Mouse (Mus musculus) CD4-positive helper T cell, adult 2 months (primary cell): ENCODE data around the gene Cdh3.
"Not testable (repeated sequence)": the region's sequence is repeated elsewhere in the genome, so short reads cannot be mapped to it uniquely, and the experiment has no call there.

ENCODE experiments used
- DNase-seq: peaks from one replicate; pipeline ENCODE4 v3.0.0-alpha.2; 2012; ENCODE audit warnings: low read depth, missing footprints, low spot score

Cdh3 gene

GRCm38 (mm10) chr8:106571551-106572172 is 61.0 kb downstream of the Cdh3 start:
- no peak for DNase-seq

DNA sequence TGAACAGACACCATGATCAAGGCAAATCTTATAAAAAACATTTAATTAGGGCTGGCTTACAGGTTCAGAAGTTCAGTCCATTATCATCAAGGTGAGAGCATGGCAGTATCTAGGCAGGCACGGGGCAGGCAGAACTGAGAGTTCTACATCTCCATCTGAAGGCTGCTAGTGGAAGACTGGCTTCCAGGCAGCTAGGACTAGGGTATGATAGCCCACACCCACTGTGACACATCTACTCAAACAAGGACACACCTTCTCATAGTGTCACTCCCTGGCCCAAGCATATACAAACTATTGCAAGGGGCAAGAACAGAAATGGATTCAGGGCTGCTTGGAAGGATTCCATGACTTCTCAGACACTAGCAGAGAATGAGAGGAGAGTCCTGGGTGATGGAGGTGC is 61.5 kb downstream of the Cdh3 start:
- DNase-seq = not testable (repeated sequence)

DNA sequence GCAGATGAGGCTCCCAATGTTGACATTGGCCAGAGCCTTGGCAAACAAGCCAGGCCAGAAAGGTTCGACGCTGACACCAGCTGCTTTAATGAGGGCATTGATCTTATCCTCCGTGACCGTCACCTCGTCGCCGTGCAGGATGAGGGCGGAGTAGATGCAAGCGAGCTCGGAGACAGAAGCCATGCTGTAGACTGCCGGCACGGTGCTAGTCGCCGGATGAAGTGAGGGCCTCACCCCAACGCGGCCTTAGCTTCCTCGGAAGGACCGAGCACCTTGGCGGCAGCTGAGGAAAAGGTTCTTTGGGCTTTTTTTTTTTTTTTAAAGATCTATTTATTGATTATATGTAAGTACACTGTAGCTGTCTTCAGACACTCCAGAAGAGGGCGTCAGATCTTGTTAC is 62.5 kb downstream of the Cdh3 start, which contains the start of gene Gm10073:
Gene Gm10073 (minus strand): TSS at position 294 of the 400 bp plus-strand sequence.
- DNase-seq = not testable (repeated sequence)

- DNase-seq = no peak
Observed at GRCm38 (mm10) chr8:106574283-106574682, 63.6 kb downstream of the Cdh3 start.

DNA sequence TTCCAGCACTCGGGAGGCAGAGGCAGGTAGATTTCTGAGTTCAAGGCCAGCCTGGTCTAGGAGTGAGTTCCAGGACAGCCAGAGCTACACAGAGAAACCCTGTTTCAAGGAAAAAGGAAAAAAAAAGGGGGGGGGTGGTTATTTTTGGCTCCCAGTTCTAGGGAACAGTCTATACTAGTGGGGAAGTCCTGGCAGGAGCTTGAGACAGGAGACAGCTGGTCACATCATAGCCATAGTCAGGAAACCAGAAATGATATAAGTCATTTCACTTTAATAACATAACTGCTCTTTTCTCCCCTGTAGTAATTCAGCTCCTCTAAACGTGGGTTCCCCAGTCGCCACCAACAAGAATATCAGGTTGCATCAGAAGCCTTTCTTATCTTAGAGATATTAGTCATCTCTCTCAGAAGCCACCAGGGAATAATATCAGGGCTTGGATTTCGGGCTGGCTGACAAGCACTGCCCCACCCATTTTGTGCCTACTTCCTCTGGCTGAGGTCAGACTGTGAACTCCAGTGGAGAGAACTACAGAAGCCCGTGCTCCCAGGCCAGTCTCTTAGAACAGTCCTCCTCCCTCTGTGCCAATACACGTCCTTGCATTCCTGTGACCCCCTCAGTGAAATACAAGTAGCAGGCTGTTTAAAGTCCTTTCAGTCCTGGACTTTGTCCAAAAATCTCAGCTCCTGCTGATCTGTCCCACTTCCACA is 66.3 kb downstream of the Cdh3 start:
- DNase-seq = no peak

DNA sequence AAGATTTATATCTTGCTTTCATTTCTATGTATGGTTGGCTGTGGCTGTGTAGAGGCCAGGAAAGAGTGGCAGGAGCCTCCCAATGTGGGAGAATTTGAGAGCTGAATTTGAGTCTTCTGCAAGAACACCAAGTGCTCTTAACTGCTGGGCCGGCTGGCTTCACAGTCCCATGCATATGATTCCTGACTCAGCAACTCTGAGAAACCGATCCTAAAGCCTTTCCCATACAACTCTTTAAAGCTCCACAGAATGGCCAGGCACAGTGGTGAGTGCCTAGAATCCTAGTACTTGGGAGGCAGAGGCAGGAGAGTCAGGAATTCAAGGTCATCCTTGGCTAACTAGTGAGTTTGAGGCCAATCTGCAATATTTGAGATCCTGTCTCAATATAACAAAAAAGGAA is 68.8 kb downstream of the Cdh3 start:
- no peak for DNase-seq

GRCm38 (mm10) chr8:106581344-106582088 is 70.8 kb downstream of the Cdh3 start:
- DNase-seq = no peak

DNA sequence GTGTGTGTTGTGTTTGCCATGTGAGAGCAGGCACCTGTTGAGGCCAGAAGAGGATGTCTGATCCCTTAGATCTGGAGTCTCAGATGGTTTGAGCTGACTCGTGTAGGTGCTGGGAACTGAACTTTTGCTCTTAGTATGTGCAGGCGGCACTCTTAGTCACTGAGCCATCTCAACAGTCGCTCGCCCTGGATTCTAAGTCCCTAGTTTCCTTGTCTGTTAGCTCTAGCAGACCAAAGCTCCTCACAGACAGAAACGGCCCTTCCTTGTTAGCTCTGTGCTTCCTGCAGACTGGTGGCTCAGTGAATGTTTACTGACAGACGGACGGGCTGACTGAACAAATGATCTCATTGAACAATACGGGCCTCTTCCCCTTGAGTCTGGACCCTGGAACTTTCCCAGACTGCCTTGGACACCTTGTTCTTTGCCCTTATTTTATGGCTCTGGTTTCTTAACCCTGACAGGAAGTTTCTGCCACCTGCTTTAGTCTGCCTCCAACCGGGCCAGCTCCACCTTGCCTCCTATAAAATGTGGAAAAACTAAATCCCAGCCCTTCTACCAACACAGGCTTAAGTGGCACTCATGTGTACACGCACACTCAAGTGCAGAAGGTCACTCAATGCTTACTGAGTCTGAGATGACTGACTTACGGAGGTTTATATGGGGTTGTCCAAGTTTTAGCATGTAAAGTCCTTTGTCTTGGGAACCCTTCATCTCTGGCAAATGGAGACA is 74.4 kb downstream of the Cdh3 start:
- DNase-seq = no peak

GRCm38 (mm10) chr8:106585671-106586037 is 75.0 kb downstream of the Cdh3 start:
- no peak for DNase-seq

- no peak for DNase-seq
Observed at GRCm38 (mm10) chr8:106586896-106587295, 76.2 kb downstream of the Cdh3 start.

GRCm38 (mm10) chr8:106588443-106589431 is 78.0 kb downstream of the Cdh3 start:
- no peak for DNase-seq

DNA sequence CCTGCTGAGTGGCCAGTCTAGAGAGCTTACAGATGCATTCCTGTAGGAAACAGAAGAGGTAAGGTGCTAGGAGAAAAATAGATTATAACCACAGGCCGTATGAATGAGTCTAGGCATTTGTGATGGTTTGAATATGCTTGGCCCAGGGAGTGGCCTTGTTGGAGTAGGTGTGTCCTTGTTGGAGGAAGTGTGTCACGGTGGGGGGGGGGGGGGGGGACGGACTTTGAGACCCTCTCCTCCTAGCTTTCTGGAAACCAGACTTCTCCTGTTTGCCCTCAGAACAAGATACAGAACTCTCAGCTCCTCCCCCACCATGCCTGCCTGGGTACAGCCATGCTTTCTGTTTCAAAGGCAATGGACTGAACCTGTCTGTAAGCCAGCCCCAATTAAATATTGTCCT is 81.8 kb downstream of the Cdh3 start:
- DNase-seq = no peak

DNA sequence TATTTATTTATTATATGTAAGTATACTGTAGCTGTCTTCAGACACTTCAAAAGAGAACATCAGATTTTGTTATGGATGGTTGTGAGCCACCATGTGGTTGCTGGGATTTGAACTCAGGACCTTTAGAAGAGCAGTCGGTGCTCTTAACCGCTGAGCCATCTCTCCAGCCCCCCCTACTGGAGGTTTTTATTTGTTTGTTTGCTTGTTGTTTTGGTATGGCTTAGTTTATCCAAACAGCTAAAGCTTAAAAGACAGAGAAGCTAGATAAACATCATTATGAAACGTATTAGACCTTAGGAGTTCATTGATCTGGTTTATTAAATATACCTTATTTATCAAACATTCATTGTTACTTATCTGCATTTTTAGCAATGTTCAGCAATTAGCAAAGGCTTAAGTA is 84.9 kb downstream of the Cdh3 start:
- DNase-seq = not testable (repeated sequence)

- no peak for DNase-seq
Observed at GRCm38 (mm10) chr8:106597067-106597466, 86.4 kb downstream of the Cdh3 start.

- no peak for DNase-seq
Observed at GRCm38 (mm10) chr8:106599265-106599979, 88.7 kb downstream of the Cdh3 start.

DNA sequence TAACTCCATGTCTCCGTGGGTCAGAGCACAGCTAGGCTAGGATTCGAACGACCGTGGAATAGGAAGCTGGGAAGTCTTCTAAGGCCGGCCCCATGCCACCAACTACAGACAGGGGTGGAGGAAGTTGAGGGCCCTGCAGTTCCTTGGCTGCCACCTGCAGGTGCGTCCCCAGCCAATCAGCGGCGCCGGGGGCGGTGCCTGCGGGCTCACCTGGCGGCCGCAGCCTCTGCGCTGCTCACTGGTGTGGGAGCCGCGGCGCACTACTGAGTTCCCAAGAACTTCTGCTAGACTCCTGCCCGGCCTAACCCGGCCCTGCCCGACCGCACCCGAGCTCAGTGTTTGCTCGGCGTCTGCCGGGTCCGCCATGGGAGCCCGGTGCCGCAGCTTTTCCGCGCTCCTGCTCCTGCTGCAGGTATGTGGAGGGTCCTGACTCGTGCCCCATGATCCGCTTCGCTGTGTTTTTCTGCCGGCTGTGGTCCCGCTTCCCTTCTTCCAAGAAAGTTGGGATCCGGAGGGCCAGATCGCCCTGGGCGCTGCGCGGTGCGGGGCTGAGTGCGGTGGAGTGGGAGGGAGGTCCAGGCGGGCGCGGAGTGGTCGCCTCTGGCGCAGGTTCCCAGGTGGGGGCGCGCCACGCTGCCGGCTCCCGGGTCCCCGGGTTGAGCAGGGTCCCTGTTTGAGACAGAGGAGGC is 92.6 kb downstream of the Cdh3 start, which contains the start of gene Cdh1:
Gene Cdh1 (plus strand): TSS at position 221 of the 689 bp plus-strand sequence.
- peak; percentile 59 for DNase-seq

- DNase-seq = no peak
Observed at GRCm38 (mm10) chr8:106603933-106604332, 93.2 kb downstream of the Cdh3 start.

DNA sequence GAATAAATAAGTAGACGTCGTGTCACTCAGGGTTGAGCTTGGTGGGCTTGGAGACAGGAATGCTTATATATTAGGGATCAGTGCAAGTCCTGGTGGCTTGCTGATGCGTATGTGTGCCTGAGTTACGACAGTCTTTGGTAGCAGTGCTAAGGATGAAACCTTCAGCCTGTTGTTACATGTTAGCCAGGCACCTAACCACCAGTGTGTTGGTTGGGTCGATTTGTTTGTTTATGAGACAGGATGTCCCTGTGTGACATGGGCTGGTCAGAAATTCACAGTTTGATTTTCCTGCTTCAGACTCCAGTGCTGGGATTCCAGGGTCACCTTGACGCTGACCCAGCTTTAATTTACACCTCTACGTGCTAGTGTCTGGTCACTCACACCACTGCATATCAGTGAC is 95.0 kb downstream of the Cdh3 start:
- DNase-seq = no peak

- DNase-seq = no peak
Observed at GRCm38 (mm10) chr8:106606121-106606520, 95.4 kb downstream of the Cdh3 start.
